Mouse (Mus musculus) retina, postnatal 7 days (tissue): ENCODE results near the gene Chil5.
"Not testable (repeated sequence)": the region's sequence is repeated elsewhere in the genome, so short reads cannot be mapped to it uniquely, and the experiment has no call there.

Experiments
- DNase-seq: peaks from one replicate; pipeline ENCODE4 v3.0.0-alpha.2; 2012; ENCODE audit warnings: low read depth, low spot score

The Chil5 gene

GRCm38 (mm10) chr3:106032781-106033180 is at the start of gene Chil5:
Gene Chil5, minus strand, starts transcription at chr3:106032814.
- no peak for DNase-seq

GRCm38 (mm10) chr3:106074824-106075223 is 42.2 kb upstream of the Chil5 start:
- no peak for DNase-seq

GRCm38 (mm10) chr3:106070994-106071393 is 38.4 kb upstream of the Chil5 start:
- DNase-seq, result no peak

- not testable (repeated sequence) for DNase-seq
Measured at GRCm38 (mm10) chr3:106067707-106068106, 35.1 kb upstream of the Chil5 start.

GRCm38 (mm10) chr3:106057966-106058365 is 25.4 kb upstream of the Chil5 start:
- no peak for DNase-seq

GRCm38 (mm10) chr3:106051896-106052295 is 19.3 kb upstream of the Chil5 start:
- no peak for DNase-seq

- DNase-seq, result no peak
Measured at GRCm38 (mm10) chr3:106040306-106040705, 7.7 kb upstream of the Chil5 start.

- no peak for DNase-seq
Measured at GRCm38 (mm10) chr3:106024135-106024534, 8.5 kb downstream of the Chil5 start.

GRCm38 (mm10) chr3:106021840-106022239 is 10.8 kb downstream of the Chil5 start:
- no peak for DNase-seq

- no peak for DNase-seq
Measured at GRCm38 (mm10) chr3:106014546-106014945, 18.1 kb downstream of the Chil5 start, which contains the start of gene Pifo. Gene Pifo, minus strand, starts transcription at chr3:106014646.

GRCm38 (mm10) chr3:106003360-106003759 is 29.3 kb downstream of the Chil5 start:
- DNase-seq, result not testable (repeated sequence)

GRCm38 (mm10) chr3:106001416-106002370 is 30.9 kb downstream of the Chil5 start:
- DNase-seq, result peak; percentile 43

GRCm38 (mm10) chr3:106000707-106001375 is 31.8 kb downstream of the Chil5 start:
- no peak for DNase-seq

GRCm38 (mm10) chr3:105994730-105995129 is 37.9 kb downstream of the Chil5 start:
- DNase-seq, result no peak

GRCm38 (mm10) chr3:105991653-105992283 is 40.8 kb downstream of the Chil5 start:
- DNase-seq, result peak; percentile 40

- not testable (repeated sequence) for DNase-seq
Measured at GRCm38 (mm10) chr3:105989611-105990010, 43.0 kb downstream of the Chil5 start.

- DNase-seq, result no peak
Measured at GRCm38 (mm10) chr3:105974174-105974573, 58.4 kb downstream of the Chil5 start.

GRCm38 (mm10) chr3:105973411-105973810 is 59.2 kb downstream of the Chil5 start, which contains the start of gene Ovgp1:
Gene Ovgp1, plus strand, starts transcription at chr3:105973711.
- DNase-seq, result no peak

GRCm38 (mm10) chr3:105971831-105972446 is 60.7 kb downstream of the Chil5 start:
- no peak for DNase-seq
